Mouse (Mus musculus) forelimb bud, embryonic 11.5 days (tissue): ENCODE data around the gene Olfr556.
"Not testable (repeated sequence)": the region's sequence is repeated elsewhere in the genome, so short reads cannot be mapped to it uniquely, and the experiment has no call there.

Experiments
- DNase-seq: peaks from one replicate; pipeline ENCODE4 v3.0.0-alpha.2; 2012; ENCODE audit warnings: low read depth, low spot score

Gene Olfr556

GRCm38 (mm10) chr7:102664599-102664998 is at the start of gene Olfr556:
TSS of gene Olfr556 (plus strand) at chr7:102664899.
- no peak for DNase-seq

GRCm38 (mm10) chr7:102618118-102618517 is 46.6 kb upstream of the Olfr556 start, which contains the start of gene Olfr553:
TSS of gene Olfr553 (minus strand) at chr7:102618218.
- DNase-seq: no peak

GRCm38 (mm10) chr7:102619608-102620007 is 45.1 kb upstream of the Olfr556 start:
- no peak for DNase-seq

- DNase-seq: not testable (repeated sequence)
These were observed 44.3 kb upstream of the Olfr556 start for GRCm38 (mm10) chr7:102620368-102620767.

GRCm38 (mm10) chr7:102636665-102637064 is 28.0 kb upstream of the Olfr556 start:
- peak; percentile 3 for DNase-seq

GRCm38 (mm10) chr7:102638132-102638531 is 26.6 kb upstream of the Olfr556 start, which contains the start of gene Olfr554:
TSS of gene Olfr554 (plus strand) at chr7:102638432.
- DNase-seq: no peak

GRCm38 (mm10) chr7:102644945-102645344 is 19.8 kb upstream of the Olfr556 start:
- DNase-seq: not testable (repeated sequence)

GRCm38 (mm10) chr7:102658523-102658922 is 6.2 kb upstream of the Olfr556 start, which contains the start of gene Olfr555:
TSS of gene Olfr555 (plus strand) at chr7:102658823.
- DNase-seq: no peak

- peak; percentile 11 for DNase-seq
These were observed 679 bp downstream of the Olfr556 start for GRCm38 (mm10) chr7:102665378-102665777.

- no peak for DNase-seq
These were observed 11.5 kb downstream of the Olfr556 start for GRCm38 (mm10) chr7:102676225-102676624.

- DNase-seq: no peak
These were observed 17.2 kb downstream of the Olfr556 start for GRCm38 (mm10) chr7:102681916-102682315.

- DNase-seq: peak; percentile 87
These were observed 22.3 kb downstream of the Olfr556 start, which contains the start of gene Trim68 for GRCm38 (mm10) chr7:102686944-102687501. TSS of gene Trim68 (minus strand) at chr7:102687327.

- peak; percentile 40 for DNase-seq
These were observed 30.8 kb downstream of the Olfr556 start, which contains the start of gene Olfr557 for GRCm38 (mm10) chr7:102695358-102696125. TSS of gene Olfr557 (plus strand) at chr7:102695910.

GRCm38 (mm10) chr7:102698461-102698860 is 33.8 kb downstream of the Olfr556 start:
- DNase-seq: no peak

GRCm38 (mm10) chr7:102701915-102702314 is 37.2 kb downstream of the Olfr556 start, which contains the start of gene Olfr558:
TSS of gene Olfr558 (plus strand) at chr7:102702215.
- no peak for DNase-seq

- DNase-seq: no peak
These were observed 54.3 kb downstream of the Olfr556 start, which contains the start of gene Olfr33 for GRCm38 (mm10) chr7:102718970-102719369. TSS of gene Olfr33 (minus strand) at chr7:102719070.
